Mouse (Mus musculus): ENCODE measurements around the gene Fut2. TPM values are rescaled to one million over a fixed set of nuclear protein-coding genes. Genes with fewer than 3 reads are reported as not detected.

Gene Fut2
- total RNA-seq (2023), result not detected

DNA sequence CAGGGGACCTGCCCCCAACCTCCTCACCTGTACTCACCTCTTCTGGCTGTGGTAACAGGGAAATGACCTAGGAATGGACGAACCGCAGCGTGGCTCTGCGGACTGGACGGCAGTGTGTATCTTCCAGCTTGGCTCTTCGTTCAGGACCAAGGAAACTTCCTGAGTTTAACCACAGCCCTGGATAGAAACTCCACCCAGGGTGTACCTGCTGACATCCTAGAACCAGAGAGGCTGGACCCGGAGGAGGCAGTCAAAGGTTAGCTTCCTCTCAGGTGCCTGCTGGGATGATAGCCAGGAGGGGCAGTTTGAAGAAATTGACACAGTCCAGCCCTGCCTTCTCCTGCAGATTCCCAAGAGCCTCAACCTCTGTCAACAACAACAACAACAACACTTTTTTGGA is at the start of gene Fut2:
Gene Fut2, minus strand, starts transcription at position 234 of the 400 bp plus-strand sequence.

GRCm38 (mm10) chr7:45715090-45715708 is 49.0 kb upstream of the Fut2 start, which contains the start of gene Rpl18:
TSS of gene Rpl18 (plus strand) at chr7:45715457.

GRCm38 (mm10) chr7:45704730-45705442 is 38.7 kb upstream of the Fut2 start, which contains the start of gene Dbp:
TSS of gene Dbp (plus strand) at chr7:45705088.

GRCm38 (mm10) chr7:45699523-45700141 is 33.4 kb upstream of the Fut2 start, which contains the start of gene Car11:
TSS of gene Car11 (plus strand) at chr7:45699843.

GRCm38 (mm10) chr7:45693921-45694591 is 27.9 kb upstream of the Fut2 start, which contains the start of gene Sec1:
TSS of gene Sec1 (minus strand) at chr7:45694402.

GRCm38 (mm10) chr7:45683396-45684050 is 17.3 kb upstream of the Fut2 start, which contains the start of gene Ntn5:
TSS of gene Ntn5 (plus strand) at chr7:45684022.

DNA sequence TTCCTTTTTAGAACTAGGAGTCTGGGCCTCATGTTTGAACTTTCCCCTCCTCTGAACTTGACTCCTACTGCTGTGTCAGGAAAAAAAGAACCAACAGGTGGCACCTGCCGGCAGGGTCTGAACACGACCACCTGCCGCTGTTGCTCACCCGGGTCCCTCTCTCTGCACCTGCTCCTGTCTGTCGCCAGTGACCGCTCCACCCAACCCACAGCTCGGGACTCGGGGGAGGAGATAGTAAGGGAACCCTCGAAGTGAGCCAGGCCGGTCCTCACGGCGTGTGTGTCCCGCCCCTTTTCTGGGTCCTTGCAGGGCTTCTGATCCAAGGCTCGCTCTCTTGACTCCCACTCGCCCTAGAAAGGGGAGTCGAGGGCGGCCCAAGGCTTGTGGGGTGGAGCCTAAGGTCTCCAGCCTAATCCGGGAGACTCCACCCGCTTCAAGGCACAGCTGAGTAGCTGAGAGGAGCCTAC is 26.6 kb downstream of the Fut2 start, which contains the start of gene Mamstr:
Gene Mamstr, plus strand, starts transcription at position 417 of the 467 bp plus-strand sequence.

DNA sequence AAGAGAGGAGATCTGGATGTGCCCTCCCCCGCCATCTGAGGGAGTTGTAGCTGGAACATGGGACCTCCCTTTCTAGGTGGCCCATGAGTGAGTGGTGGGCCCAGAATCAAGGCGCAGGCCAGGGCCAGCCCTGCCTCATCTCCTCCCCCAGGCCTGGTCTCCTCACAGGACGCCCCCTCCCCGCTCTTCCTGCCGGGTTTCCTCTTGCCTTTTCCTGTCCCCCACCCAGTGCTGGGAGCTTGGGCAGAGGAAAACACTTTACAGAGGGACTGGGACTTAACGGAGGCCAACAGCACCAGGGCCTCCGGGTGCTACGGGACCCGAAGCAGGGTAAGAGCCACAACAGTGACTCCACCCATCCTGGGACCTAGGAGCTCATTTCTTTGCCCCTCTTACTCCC is 38.9 kb downstream of the Fut2 start, which contains the start of gene Rasip1:
Gene Rasip1, plus strand, starts transcription at position 228 of the 400 bp plus-strand sequence.

GRCm38 (mm10) chr7:45621443-45621842 is 44.8 kb downstream of the Fut2 start, which contains the start of gene Izumo1:
TSS of gene Izumo1 (plus strand) at chr7:45621811.

DNA sequence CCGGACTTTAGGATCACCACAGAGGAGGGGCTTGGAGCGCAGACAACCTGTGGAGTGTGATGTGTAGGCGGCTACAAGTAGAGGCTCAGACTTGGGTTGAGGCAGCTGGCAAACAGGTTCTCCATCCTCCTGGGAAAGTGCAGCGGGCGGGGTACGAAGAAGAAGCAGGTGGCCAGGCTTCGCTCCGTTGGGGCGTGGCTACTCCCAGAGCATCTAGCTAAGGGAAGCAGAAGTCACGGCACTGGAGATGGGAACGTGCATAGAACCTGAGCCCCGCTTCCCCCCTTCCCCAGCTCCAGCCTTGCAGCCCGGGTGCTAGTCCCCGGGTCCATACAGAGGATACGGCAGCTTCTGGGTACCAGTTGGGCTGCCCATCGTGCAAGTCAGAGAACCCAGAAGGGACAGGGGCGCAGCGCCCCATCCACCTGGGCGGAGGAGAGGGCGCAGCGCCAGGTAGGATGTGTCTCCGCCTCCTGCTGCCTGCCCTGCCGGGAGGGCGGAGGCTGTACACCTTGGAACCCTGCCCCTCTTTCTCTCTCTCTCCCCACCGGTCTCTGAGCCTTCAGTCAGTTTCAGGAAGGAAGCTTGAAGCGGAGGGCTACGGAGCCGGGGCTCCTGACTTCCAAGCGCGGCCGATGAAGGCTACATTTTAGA is 49.0 kb downstream of the Fut2 start, which contains the start of gene Fut1:
Gene Fut1, plus strand, starts transcription at position 248 of the 654 bp plus-strand sequence.

Other genes starting within 250 kb of the Fut2 start
- gene Lhb, start 245.6 kb downstream of the Fut2 start, total RNA-seq (2023), result not detected
- 6.8 TPM for gene Gys1, start 231.6 kb downstream of the Fut2 start, total RNA-seq (2023)
- gene Ruvbl2, start 228.3 kb downstream of the Fut2 start, total RNA-seq (2023), result 48.1 TPM
- gene Ftl1, start 206.5 kb downstream of the Fut2 start, total RNA-seq (2023), result 649 TPM
- gene Bax, start 199.5 kb downstream of the Fut2 start, total RNA-seq (2023), result 78.4 TPM
- gene Tulp2, start 184.5 kb downstream of the Fut2 start, total RNA-seq (2023), result not detected
- not detected for gene Gm45808, start 179.6 kb downstream of the Fut2 start, total RNA-seq (2023)
- gene Dhdh, start 177.6 kb downstream of the Fut2 start, total RNA-seq (2023), result 1.8 TPM
- gene Nucb1, start 156.0 kb downstream of the Fut2 start, total RNA-seq (2023), result 61.9 TPM
- 681 TPM for gene Ppp1r15a, start 140.1 kb downstream of the Fut2 start, total RNA-seq (2023)
- gene Plekha4, start 140.1 kb downstream of the Fut2 start, total RNA-seq (2023), result 1.2 TPM
- gene Hsd17b14, start 111.5 kb downstream of the Fut2 start, total RNA-seq (2023), result not detected
- gene Bcat2, start 96.2 kb downstream of the Fut2 start, total RNA-seq (2023), result 65.6 TPM
- gene Fgf21, start 50.9 kb downstream of the Fut2 start, total RNA-seq (2023), result not detected
- gene Fut1, start 49.1 kb downstream of the Fut2 start, total RNA-seq (2023), result not detected
- gene Izumo1, start 44.6 kb downstream of the Fut2 start, total RNA-seq (2023), result not detected
- 0.73 TPM for gene Rasip1, start 38.9 kb downstream of the Fut2 start, total RNA-seq (2023)
- gene Mamstr, start 26.4 kb downstream of the Fut2 start, total RNA-seq (2023), result not detected
- gene Ntn5, start 17.6 kb upstream of the Fut2 start, total RNA-seq (2023), result not detected
- not detected for gene Sec1, start 28.0 kb upstream of the Fut2 start, total RNA-seq (2023)
- 8.1 TPM for gene Car11, start 33.4 kb upstream of the Fut2 start, total RNA-seq (2023)
- gene Dbp, start 38.7 kb upstream of the Fut2 start, total RNA-seq (2023), result 29.5 TPM
- 2,694 TPM for gene Rpl18, start 49.1 kb upstream of the Fut2 start, total RNA-seq (2023)
- gene Sphk2, start 51.6 kb upstream of the Fut2 start, total RNA-seq (2023), result 21.3 TPM
- 1.5 TPM for gene Fam83e, start 54.8 kb upstream of the Fut2 start, total RNA-seq (2023)
- gene Spaca4, start 59.4 kb upstream of the Fut2 start, total RNA-seq (2023), result not detected
- 0.82 TPM for gene Lmtk3, start 117.3 kb upstream of the Fut2 start, total RNA-seq (2023)
- gene Sult2b1, start 118.3 kb upstream of the Fut2 start, total RNA-seq (2023), result 5.2 TPM
- gene Cyth2, start 148.2 kb upstream of the Fut2 start, total RNA-seq (2023), result 137 TPM
- gene Kcnj14, start 158.4 kb upstream of the Fut2 start, total RNA-seq (2023), result 1.5 TPM
- gene Grwd1, start 164.6 kb upstream of the Fut2 start, total RNA-seq (2023), result 29.9 TPM
- 38.2 TPM for gene Kdelr1, start 206.4 kb upstream of the Fut2 start, total RNA-seq (2023)
- 0.76 TPM for gene Grin2d, start 212.0 kb upstream of the Fut2 start, total RNA-seq (2023)
- not detected for gene Syngr4, start 230.3 kb upstream of the Fut2 start, total RNA-seq (2023)
- gene Tmem143, start 230.5 kb upstream of the Fut2 start, total RNA-seq (2023), result 9.1 TPM